Mouse (Mus musculus): ENCODE results near the gene Haus3.

- TF ChIP-seq POLR2A (IDR thresholded peaks at IDR 0.05; ENCODE audit: insufficient read depth, low read length) = no peak
- no peak for TF ChIP-seq CTCF (IDR thresholded peaks at IDR 0.05; ENCODE audit: low read depth, low read length)
- no peak for TF ChIP-seq EP300 (IDR thresholded peaks at IDR 0.05; ENCODE audit: insufficient read depth, low read depth, low read length)
These were observed 46.7 kb upstream of the Haus3 start for GRCm38 (mm10) chr5:34216025-34216424.

All from ES-Bruce4 (cell line).